Comparison of ENCODE assay signal across 8 mouse cellular contexts in the genomic region with DNA sequence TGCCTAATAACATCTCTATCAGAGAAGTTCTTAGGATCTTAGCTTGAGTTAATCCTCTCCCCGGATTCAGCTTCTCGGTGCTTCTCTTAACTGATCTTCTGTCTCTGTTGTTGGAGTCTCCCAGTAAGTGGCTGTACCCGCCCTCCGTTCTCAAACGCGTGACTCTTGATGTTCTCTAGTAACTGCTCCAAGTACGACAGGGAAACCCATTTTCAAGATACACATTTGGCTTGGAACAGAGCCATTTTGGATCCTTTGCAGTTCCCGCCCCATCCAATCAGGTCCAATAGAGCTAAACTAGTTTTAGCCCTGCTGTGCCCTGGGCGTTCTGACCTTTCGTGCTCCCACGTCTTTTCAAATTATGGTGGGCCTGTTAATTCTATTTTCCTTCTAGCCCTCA. TPM values are rescaled to one million over a fixed set of nuclear protein-coding genes. Genes with fewer than 3 reads are reported as not detected.
DNase-seq lines count a peak whose midpoint lies in the region; ATAC-seq lines count a peak whose summit lies in the region.

No protein-coding gene starts in this region.

- peak overlapping the region; percentile 82 for H3K4me3 ChIP-seq in heart, embryonic 16.5 days (ENCODE audit: low read length)
- peak overlapping the region; percentile 66 for H3K4me3 ChIP-seq in forebrain, embryonic 11.5 days (ENCODE audit: low read depth, low read length)
- peak overlapping the region; percentile 71 for H3K4me3 ChIP-seq in limb, embryonic 13.5 days
- peak overlapping the region; percentile 60 for H3K4me3 ChIP-seq in neural tube, embryonic 12.5 days

- H3K27ac ChIP-seq in heart, embryonic 16.5 days (ENCODE audit: low read length) = peak overlapping the region; percentile 86
- H3K27ac ChIP-seq in forebrain, embryonic 11.5 days (ENCODE audit: low read depth, low read length) = no peak overlapping the region
- H3K27ac ChIP-seq in limb, embryonic 13.5 days = peak overlapping the region; percentile 69; the same call in 1 of the 2 replicates
- H3K27ac ChIP-seq in neural tube, embryonic 12.5 days = no peak overlapping the region

- H3K4me2 ChIP-seq in heart, embryonic 16.5 days (ENCODE audit: low read depth, low read length) = peak overlapping the region; percentile 75
- H3K4me2 ChIP-seq in forebrain, embryonic 11.5 days (ENCODE audit: low read depth, low read length, severe bottlenecking) = peak overlapping the region; percentile 86
- peak overlapping the region; percentile 81 for H3K4me2 ChIP-seq in limb, embryonic 13.5 days (replicated peaks)
- peak overlapping the region; percentile 66 for H3K4me2 ChIP-seq in neural tube, embryonic 12.5 days (replicated peaks)

- WGBS in heart, embryonic 16.5 days = 11% methylated on average over 11 of the region's 11 CpGs
- 9% methylated on average over 11 of the region's 11 CpGs for WGBS in forebrain, embryonic 11.5 days
- WGBS in limb, embryonic 13.5 days = 11% methylated on average over 11 of the region's 11 CpGs
- WGBS in neural tube, embryonic 12.5 days = 11% methylated on average over 11 of the region's 11 CpGs

- H3K27me3 ChIP-seq in heart, embryonic 16.5 days (ENCODE audit: control insufficient read depth, insufficient read depth, low read length) = no peaks in the 10 kb centered on the region
- no peaks in the 10 kb centered on the region for H3K27me3 ChIP-seq in forebrain, embryonic 11.5 days (ENCODE audit: control insufficient read depth, insufficient read depth, low read length)
- H3K27me3 ChIP-seq in limb, embryonic 13.5 days = no peaks in the 10 kb centered on the region
- no peaks in the 10 kb centered on the region for H3K27me3 ChIP-seq in neural tube, embryonic 12.5 days (replicated peaks)

- DNase-seq in heart, adult 8-10 months (ENCODE audit: low spot score) = no peak
- peak; percentile 53 for DNase-seq in R1 (ENCODE audit: low read depth, low spot score)
- DNase-seq in forebrain, embryonic 11.5 days (ENCODE audit: low spot score) = no peak
- DNase-seq in left cerebral cortex, postnatal 4 days = no peak
- DNase-seq in adrenal gland, adult 8-10 months = no peak

- no peaks in the 10 kb centered on the region for H3K9me3 ChIP-seq in heart, embryonic 16.5 days (replicated peaks; ENCODE audit: control insufficient read depth, low read length)
- H3K9me3 ChIP-seq in forebrain, embryonic 11.5 days (ENCODE audit: control insufficient read depth, low read length) = no peaks in the 10 kb centered on the region
- H3K9me3 ChIP-seq in limb, embryonic 13.5 days = no peaks in the 10 kb centered on the region
- no peaks in the 10 kb centered on the region for H3K9me3 ChIP-seq in neural tube, embryonic 12.5 days

- H3K4me1 ChIP-seq in heart, embryonic 16.5 days (ENCODE audit: control insufficient read depth, insufficient read depth, low read length) = peaks cover 5% of the 10 kb centered on the region; the same call in 1 of the 2 replicates
- peaks cover 6% of the 10 kb centered on the region; the same call in 1 of the 2 replicates for H3K4me1 ChIP-seq in forebrain, embryonic 11.5 days (replicated peaks; ENCODE audit: control insufficient read depth, insufficient read depth, low read length)
- peaks cover 7% of the 10 kb centered on the region for H3K4me1 ChIP-seq in limb, embryonic 13.5 days
- peaks cover 5% of the 10 kb centered on the region; the same call in 1 of the 2 replicates for H3K4me1 ChIP-seq in neural tube, embryonic 12.5 days

- no peaks in the 10 kb centered on the region for H3K36me3 ChIP-seq in heart, embryonic 16.5 days (ENCODE audit: control insufficient read depth, insufficient read depth)
- H3K36me3 ChIP-seq in forebrain, embryonic 11.5 days (ENCODE audit: control insufficient read depth, insufficient read depth, low read length) = no peaks in the 10 kb centered on the region
- H3K36me3 ChIP-seq in limb, embryonic 13.5 days = no peaks in the 10 kb centered on the region
- no peaks in the 10 kb centered on the region; the same call in 1 of the 2 replicates for H3K36me3 ChIP-seq in neural tube, embryonic 12.5 days

- peak overlapping the region; percentile 83 for H3K9ac ChIP-seq in heart, embryonic 16.5 days (ENCODE audit: low read length)
- H3K9ac ChIP-seq in forebrain, embryonic 11.5 days (ENCODE audit: low read length) = peak overlapping the region; percentile 79
- H3K9ac ChIP-seq in limb, embryonic 13.5 days = peak overlapping the region; percentile 77
- H3K9ac ChIP-seq in neural tube, embryonic 12.5 days = peak overlapping the region; percentile 68

- ATAC-seq in heart, embryonic 16.5 days (replicated peaks; ENCODE audit: extremely low read depth, insufficient read depth, low FRiP score) = no peak
- no peak for ATAC-seq in forebrain, embryonic 11.5 days (replicated peaks; ENCODE audit: low FRiP score)
- ATAC-seq in limb, embryonic 13.5 days (ENCODE audit: low FRiP score, low read depth) = no peak
- ATAC-seq in neural tube, embryonic 12.5 days (ENCODE audit: low FRiP score, low read depth) = no peak

- intact Hi-C loops in left cerebral cortex, postnatal 4 days (cut with DNase I) = loop anchor here (10.0 kb wide), 2 partner anchors 346 to 496 kb away; no protein-coding TSS in a partner anchor

RNA-seq across cellular contexts. Expression of a gene that starts 0.7 kb away (rescaled TPM):
- polyA plus RNA-seq in heart, embryonic 16.5 days (2015; fragmentation: Nextera tagmentation; extraction: Ambion mirVana) = 4.1 and 4.9 TPM in 2 replicates
- 1 to 10 TPM; 1.9 to 3.1 (median 2.4) TPM for total RNA-seq in heart, adult 8-10 months (2022)
- polyA plus RNA-seq in forebrain, embryonic 11.5 days (2014; fragmentation: Nextera tagmentation; extraction: Ambion mirVana) = 11.1 and 13.3 TPM in 2 replicates
- 7.0 TPM in 2 replicates for polyA plus RNA-seq in limb, embryonic 13.5 days (2015; fragmentation: Nextera tagmentation; extraction: Ambion mirVana)
- polyA plus RNA-seq in neural tube, embryonic 12.5 days (2016; fragmentation: Nextera tagmentation; extraction: Ambion mirVana) = 6.9 and 7.7 TPM in 2 replicates
- 1 to 10 TPM; 4.8 to 5.1 TPM for total RNA-seq in left cerebral cortex, postnatal 4 days (2021)
- total RNA-seq in adrenal gland, adult 8-10 months (2022) = 1 to 10 TPM; 2.7 to 6.3 (median 4.1) TPM

RNA-seq across cellular contexts. Expression of a gene that starts 41.4 kb away (rescaled TPM):
- polyA plus RNA-seq in heart, embryonic 16.5 days (2015; fragmentation: Nextera tagmentation; extraction: Ambion mirVana) = 0.29 and 0.33 TPM in 2 replicates
- total RNA-seq in heart, adult 8-10 months (2022) = not detected
- not detected in 2 replicates for polyA plus RNA-seq in forebrain, embryonic 11.5 days (2014; fragmentation: Nextera tagmentation; extraction: Ambion mirVana)
- polyA plus RNA-seq in limb, embryonic 13.5 days (2015; fragmentation: Nextera tagmentation; extraction: Ambion mirVana) = not detected in 2 replicates
- polyA plus RNA-seq in neural tube, embryonic 12.5 days (2016; fragmentation: Nextera tagmentation; extraction: Ambion mirVana) = not detected in 2 replicates
- not detected for total RNA-seq in left cerebral cortex, postnatal 4 days (2021)
- not detected for total RNA-seq in adrenal gland, adult 8-10 months (2022)

RNA-seq across cellular contexts. Expression of a gene that starts 53.9 kb away (rescaled TPM):
- 14.2 and 20.5 TPM in 2 replicates for polyA plus RNA-seq in heart, embryonic 16.5 days (2015; fragmentation: Nextera tagmentation; extraction: Ambion mirVana)
- total RNA-seq in heart, adult 8-10 months (2022) = 10 to 100 TPM; 25.5 to 32.9 (median 31.7) TPM
- 3.9 and 4.7 TPM in 2 replicates for polyA plus RNA-seq in forebrain, embryonic 11.5 days (2014; fragmentation: Nextera tagmentation; extraction: Ambion mirVana)
- polyA plus RNA-seq in limb, embryonic 13.5 days (2015; fragmentation: Nextera tagmentation; extraction: Ambion mirVana) = 7.7 and 9.3 TPM in 2 replicates
- 5.1 and 6.3 TPM in 2 replicates for polyA plus RNA-seq in neural tube, embryonic 12.5 days (2016; fragmentation: Nextera tagmentation; extraction: Ambion mirVana)
- 1 to 10 TPM; 6.6 to 8.6 TPM for total RNA-seq in left cerebral cortex, postnatal 4 days (2021)
- 10 to 100 TPM; 39.3 to 53.2 (median 44.5) TPM for total RNA-seq in adrenal gland, adult 8-10 months (2022)

Comparison
In these comparisons a context has a peak if more than half of its experiments do, and no peak if none do; other contexts are left out.
1. H3K27ac ChIP-seq: peak in heart, embryonic 16.5 days (single experiment) and limb, embryonic 13.5 days (single experiment); none in forebrain, embryonic 11.5 days (single experiment) and neural tube, embryonic 12.5 days (single experiment).
2. Peak in every context shown above with its lines, with median percentiles within 50 percentile points of each other: H3K4me2 ChIP-seq, H3K4me3 ChIP-seq and H3K9ac ChIP-seq.